Mouse (Mus musculus): ENCODE results near the gene 1700011L22Rik.
A peak's percentile ranks its signal among the peaks of the same experiment; 100 is the strongest.

Gene 1700011L22Rik

DNA sequence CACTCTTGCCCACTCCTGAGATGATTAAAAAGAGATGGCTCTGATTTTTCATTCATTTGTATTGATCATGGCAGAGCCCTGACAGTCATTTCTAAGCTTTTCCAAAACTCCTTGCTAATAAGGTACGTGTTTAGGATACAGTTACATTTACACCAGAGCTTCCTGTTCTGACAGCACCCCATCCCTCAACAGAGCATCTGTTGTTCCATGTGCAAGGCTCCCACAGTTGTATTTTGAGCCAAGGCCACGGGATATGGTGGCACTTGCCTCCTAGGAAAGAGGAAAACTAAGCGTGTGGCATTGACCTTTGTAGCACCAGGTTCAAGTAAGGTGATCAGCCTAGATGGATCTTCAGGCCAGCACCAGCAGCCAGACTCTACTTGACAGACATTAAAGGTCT is 83.1 kb downstream of the 1700011L22Rik start:
- DNase-seq (ENCODE audit: low read depth), result no peak

GRCm38 (mm10) chr8:79164336-79164735 is 84.0 kb downstream of the 1700011L22Rik start:
- DNase-seq (ENCODE audit: low read depth), result no peak

GRCm38 (mm10) chr8:79162533-79163308 is 85.6 kb downstream of the 1700011L22Rik start:
- peak; percentile 89 for DNase-seq (ENCODE audit: low read depth)

DNA sequence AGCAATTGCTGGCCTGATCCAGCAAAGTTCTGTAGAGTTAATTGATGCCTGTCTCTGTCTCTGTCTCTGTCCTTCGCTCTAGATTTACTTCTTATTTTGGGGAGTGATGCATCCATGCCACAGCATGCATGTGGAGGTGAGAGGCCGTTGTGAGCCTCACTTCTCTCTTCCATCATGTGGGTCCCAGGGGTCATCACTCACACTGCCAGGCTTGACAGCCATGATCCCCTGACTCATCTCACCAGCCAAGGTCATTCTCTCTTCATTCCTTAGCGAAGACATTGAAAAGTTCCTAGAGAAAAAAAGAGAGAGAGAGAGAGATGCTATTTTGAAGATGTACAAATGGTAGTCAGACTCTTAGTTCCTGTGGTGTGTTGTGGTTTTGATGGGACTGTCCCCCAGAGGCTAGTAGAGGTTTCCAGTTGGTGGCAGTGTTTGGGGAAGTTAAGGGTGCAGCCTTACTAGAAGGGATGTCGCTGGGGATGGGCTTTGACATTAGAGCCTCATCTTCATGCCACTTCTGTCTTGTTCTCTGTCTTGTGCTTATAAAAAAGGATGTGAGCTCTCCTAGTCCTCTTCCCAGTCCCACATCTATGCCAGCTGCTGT is 87.1 kb downstream of the 1700011L22Rik start:
- DNase-seq (ENCODE audit: low read depth), result no peak
